Mouse (Mus musculus): ENCODE results near the gene Mt4.

The Mt4 gene

DNA sequence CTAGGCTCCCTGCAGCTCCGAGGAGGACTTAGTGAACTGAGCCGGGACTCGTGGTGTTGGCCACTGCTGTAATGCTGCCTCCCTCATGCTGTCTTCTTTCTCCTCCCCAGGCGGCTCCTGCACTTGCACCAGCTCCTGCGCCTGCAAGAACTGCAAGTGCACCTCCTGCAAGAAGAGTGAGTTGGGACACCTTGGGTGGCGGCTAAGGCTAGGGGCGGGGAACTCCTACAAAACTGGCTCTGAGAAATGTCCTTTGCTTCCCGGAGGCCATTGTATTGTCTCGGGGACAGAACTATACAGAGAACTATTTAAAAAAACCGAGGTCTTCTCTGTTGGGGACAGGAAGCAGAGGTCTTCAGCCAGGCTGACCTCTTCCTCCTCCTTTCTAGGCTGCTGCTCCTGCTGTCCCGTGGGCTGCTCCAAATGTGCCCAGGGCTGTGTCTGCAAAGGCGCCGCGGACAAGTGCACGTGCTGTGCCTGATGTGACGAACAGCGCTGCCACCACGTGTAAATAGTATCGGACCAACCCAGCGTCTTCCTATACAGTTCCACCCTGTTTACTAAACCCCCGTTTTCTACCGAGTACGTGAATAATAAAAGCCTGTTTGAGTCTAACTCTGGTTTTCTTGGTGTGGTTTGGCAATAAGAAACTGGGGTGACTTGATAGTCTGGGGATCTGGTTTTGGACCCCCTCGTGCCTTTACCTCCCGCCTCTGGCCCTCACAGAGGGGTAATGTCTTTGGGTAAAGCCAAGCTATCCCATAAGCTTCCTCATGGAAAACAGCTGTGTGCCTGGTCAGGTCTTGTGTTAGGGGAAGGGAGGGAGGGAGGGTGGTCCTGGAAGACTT lies 42.9 kb downstream of the Mt4 start:
- no peak for DNase-seq

GRCm38 (mm10) chr8:94180561-94180908 lies 43.5 kb downstream of the Mt4 start:
- DNase-seq = no peak

DNA sequence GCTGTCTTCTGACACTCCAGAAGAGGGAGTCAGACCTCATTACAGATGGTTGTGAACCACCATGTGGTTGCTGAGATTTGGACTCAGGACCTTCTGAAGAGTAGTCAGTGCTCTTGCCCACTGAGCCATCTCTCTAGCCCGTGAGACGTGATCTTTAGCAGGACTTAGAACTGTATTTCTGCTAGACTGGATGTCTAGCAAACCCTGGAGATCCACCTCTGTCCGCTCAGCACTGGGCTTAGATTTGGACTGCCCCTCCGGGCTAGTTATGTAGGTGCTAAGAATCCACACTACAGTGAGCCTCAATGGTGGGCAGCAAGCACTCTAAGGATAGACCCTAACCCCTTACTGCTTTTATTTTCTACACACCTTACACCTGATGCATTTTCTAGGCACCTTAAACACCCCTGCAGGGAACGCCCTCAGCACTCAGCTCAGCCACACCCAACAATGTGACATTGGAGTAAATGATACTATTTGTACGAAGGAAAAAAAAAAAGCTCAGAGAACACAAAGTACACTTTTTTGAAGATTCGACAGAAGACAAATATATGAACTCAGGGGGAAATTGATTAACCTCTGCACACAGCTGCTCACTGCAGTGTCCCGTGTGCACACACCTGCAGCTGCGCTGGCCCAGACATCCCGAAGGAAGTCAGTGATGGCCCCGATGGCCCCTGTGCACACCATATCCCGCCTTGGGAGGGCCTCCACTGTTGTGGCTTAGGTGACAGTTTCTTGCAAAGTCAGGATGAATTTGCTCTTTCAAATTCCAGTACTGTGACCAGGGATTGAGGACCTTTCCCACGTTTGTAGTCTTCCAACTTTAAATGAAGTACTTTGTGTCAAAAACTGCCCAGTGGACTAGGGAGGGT lies 45.3 kb downstream of the Mt4 start:
- no peak for DNase-seq

GRCm38 (mm10) chr8:94183117-94183516 lies 46.1 kb downstream of the Mt4 start:
- peak; percentile 86 for DNase-seq

DNA sequence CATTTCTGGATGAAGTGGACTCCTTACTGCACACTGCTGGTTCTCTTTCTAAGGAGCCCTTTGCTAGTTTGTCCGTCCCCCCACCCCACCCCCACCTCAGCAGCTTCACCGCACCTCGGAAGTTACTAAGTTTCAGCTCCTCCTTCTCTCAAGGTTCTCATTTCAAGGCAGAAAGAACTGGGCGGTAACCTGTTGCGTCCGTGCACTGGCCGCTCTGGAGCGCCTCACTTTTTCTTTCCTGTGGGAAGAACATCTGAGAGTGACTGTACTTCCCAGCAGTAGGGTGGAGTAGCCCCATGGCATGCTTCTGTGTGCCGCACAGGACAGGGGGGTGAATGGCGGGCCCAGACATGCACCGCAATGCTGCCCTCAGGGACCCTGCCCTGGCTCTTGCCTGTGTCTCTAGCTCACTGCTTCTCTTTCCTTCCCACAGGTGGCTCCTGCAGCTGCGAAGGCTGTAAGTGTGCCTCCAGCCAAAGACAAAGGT lies 47.4 kb downstream of the Mt4 start:
- DNase-seq = no peak

DNA sequence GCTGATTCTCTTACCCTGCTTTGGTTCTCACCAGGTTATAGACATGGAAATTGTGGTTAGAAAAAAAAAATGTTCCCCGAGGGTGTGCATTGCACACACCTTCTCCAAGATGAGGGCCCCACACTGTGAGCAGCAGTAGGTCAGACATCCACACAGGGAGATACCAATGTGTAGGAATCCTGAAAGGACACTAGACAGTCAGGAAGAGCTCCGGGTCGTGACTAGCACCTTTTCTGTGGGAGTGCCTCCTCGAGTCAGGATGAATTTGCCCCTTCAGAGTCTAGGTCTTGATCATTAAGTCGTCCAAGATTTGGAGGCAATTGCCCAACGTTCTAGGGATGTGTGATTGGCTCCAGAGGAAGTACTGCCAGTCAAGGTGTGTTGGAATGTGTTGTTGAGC lies 48.8 kb downstream of the Mt4 start:
- no peak for DNase-seq

- DNase-seq = peak; percentile 92
Measured at GRCm38 (mm10) chr8:94186542-94186941, 49.5 kb downstream of the Mt4 start.

GRCm38 (mm10) chr8:94187290-94188002 lies 50.4 kb downstream of the Mt4 start:
- DNase-seq = peak; percentile 34

All from thymus, postnatal 4 days (tissue).